Mouse (Mus musculus): Measurements from ENCODE around the gene Glyatl3. TPM values are rescaled to one million over a fixed set of nuclear protein-coding genes. Genes with fewer than 3 reads are reported as not detected.
A peak's percentile ranks its signal among the peaks of the same experiment; 100 is the strongest.

Glyatl3 gene
- total RNA-seq, 1 experiment from 2014 or later = not detected

DNA sequence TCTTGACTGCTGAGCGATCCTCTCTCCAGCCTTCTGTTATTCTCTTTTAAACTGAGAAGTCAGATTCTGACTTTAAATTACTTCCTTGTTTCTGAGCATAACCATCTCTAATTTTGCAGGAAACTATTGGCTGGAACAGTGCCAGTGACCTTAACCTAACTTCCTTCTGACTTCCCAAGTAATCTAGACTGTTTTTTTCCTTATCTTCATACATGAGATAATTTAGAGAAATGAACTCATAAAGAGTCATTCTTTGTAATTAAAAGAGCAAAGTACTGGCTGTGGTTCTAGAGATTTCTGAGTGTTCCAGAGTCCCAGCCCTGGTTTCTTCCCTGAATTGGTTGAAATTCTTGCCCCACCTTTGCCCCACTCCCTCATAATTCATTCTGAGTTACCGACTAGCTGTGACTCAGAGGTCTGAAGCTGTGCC lies 40.6 kb downstream of the Glyatl3 start:
- ATAC-seq (replicated peaks; ENCODE audit: insufficient number of reproducible peaks, low FRiP score, low TSS enrichment, poor library complexity, severe bottlenecking) = no peak

DNA sequence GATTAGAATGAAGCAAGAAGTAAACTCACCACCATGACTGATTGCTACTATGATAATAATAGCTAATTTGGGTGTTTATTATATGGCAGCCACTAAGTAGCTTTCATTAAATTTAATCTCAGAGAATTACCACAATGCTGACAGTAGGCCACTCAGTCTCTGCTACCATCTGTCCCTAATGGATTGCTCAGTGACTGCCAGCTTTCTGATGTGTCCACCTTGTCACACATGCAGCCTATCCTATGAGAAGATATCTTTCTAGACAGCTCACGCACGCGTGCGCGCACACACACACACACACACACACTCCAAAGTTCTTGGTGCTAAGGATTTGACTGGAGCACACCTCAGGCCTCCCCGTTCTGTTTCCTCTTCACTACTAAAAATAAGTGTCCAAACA lies 41.5 kb downstream of the Glyatl3 start:
- ATAC-seq (replicated peaks; ENCODE audit: insufficient number of reproducible peaks, low FRiP score, low TSS enrichment, poor library complexity, severe bottlenecking) = no peak

DNA sequence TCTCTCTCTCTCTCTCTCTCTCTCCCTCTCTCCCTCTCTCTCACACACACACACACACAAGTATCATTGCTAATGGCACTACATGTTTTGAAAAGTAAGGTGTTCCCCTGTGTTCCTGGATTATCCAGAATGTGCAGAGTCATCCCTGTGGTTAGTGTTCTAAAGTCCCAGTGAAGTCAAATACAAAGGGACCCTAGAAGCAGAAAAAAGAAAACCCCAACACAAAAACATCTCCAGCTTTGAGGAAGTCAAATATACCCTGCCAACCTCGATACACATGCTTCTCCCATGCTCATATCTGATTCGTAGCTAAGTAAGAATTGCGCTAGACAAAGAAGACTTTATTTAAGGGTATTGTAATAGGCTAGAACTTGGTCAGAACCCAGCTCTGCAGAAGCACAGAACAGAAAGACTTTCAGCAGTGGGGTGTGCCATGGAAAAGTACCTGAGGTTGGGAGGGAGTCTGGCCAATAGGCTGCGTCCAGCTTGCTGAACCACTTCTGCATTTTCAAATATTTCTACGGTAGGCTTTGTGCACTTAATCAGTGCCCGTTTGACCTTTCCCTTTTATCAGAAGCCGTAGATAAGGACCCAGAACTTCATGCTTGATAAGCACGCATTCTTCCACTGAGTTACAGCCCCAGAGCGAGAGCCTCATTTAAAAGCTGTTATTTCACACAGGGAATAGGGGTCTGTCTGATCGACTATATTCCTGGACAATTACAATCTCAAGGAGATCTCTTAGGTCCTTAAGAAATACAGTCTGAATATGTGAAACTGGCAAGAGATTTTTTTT lies 45.0 kb downstream of the Glyatl3 start:
- 0 out of 2 replicates have a peak, but pooled peaks have one; percentile 17 for ATAC-seq (replicated peaks; ENCODE audit: insufficient number of reproducible peaks, low FRiP score, low TSS enrichment, poor library complexity, severe bottlenecking)

DNA sequence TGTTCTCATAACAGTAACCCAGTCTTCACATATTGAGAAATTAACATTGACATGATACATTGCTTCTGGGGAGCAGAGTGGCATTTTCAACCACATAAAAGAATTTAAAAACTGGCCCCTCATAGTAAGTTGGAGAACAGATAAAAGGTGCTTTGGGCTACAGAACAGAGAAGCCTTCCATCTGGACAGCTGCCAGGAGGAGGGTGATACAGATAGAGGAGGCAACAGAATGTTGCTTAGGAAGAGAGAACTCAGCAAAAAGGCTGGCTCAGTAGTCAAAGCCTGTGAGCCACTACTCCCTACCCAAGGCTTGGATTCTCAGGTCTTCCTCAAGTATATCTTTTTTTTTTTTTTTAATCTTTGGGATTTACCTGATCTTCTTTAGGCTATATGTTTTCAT lies 59.1 kb downstream of the Glyatl3 start:
- no peak for ATAC-seq (replicated peaks; ENCODE audit: insufficient number of reproducible peaks, low FRiP score, low TSS enrichment, poor library complexity, severe bottlenecking)

Other genes starting within 250 kb of the Glyatl3 start
- gene Esp1, start 187.2 kb downstream of the Glyatl3 start, total RNA-seq (2017) = not detected in 3 replicates
- gene Crisp2, start 107.3 kb downstream of the Glyatl3 start, total RNA-seq (2017) = 2.0 TPM in 1 of 3 replicates, not detected in the others
- gene Rhag, start 103.2 kb downstream of the Glyatl3 start, total RNA-seq (2017) = 0.49 TPM in 1 of 3 replicates, not detected in the others
- gene 9130008F23Rik, start 33.8 kb downstream of the Glyatl3 start, total RNA-seq (2017) = 1.5 to 10.3 TPM (median 4.2 TPM) in 3 replicates
- 16.9 to 22.2 TPM (median 17.2 TPM) in 3 replicates for gene Mut, start 20.3 kb upstream of the Glyatl3 start, total RNA-seq (2017)
- 25.6 to 42.7 TPM (median 35.8 TPM) in 3 replicates for gene Cenpq, start 20.7 kb upstream of the Glyatl3 start, total RNA-seq (2017)